Mouse (Mus musculus): ENCODE results near the gene Acoxl.

The Acoxl gene

DNA sequence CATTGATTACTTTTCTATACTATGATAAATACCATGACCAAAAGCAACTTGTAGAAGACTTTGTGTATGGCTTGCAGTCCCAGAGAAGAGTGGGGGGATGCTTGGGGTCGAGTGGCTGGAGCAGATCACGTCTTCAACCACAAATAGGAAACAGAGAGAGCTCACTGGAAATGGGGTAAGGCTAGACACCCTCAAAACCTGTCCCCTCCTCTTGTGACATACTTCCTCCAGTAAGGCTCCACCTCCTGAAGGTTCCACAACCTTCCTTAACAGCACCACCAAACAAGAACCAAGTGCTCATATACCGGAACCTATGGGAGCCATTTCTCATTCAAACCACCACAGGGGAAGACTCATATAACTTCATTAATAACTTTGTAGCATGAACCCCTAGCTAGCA is 331.9 kb downstream of the Acoxl start:
- DNase-seq (ENCODE audit: low read depth, low spot score): no peak

GRCm38 (mm10) chr2:128172266-128172665 is 333.6 kb downstream of the Acoxl start:
- DNase-seq (ENCODE audit: low read depth, low spot score): no peak
